Mouse (Mus musculus): ENCODE results near the gene Arhgdig. TPM values are rescaled to one million over a fixed set of nuclear protein-coding genes. Genes with fewer than 3 reads are reported as not detected.
A peak's percentile ranks its signal among the peaks of the same experiment; 100 is the strongest.

The Arhgdig gene
- under 1 TPM; 0.56 to 0.81 TPM for total RNA-seq (2021)
- long read RNA-seq, experiment 1, partial matches to known transcripts, result 0 of 3 reads
- long read RNA-seq, experiment 1, other reads (novel, unspliced or antisense), result 0 of 3 reads
- long read RNA-seq, experiment 2, partial matches to known transcripts, result 0 of 1 reads
- long read RNA-seq, experiment 2, other reads (novel, unspliced or antisense), result 0 of 1 reads

GRCm38 (mm10) chr17:26207686-26208085 is at the start of gene Arhgdig:
Arhgdig (minus strand) TSS chr17:26207786.
- DNase-seq, result no peak
- intact Hi-C loops (cut with DNase I), result no loop called here

GRCm38 (mm10) chr17:26255313-26255712 is 47.7 kb upstream of the Arhgdig start:
- intact Hi-C loops (cut with DNase I), result loop anchor here (10.0 kb wide), 1 partner anchor 949 kb away; the partner anchor contains the start of gene Lemd2
- DNase-seq, result no peak

GRCm38 (mm10) chr17:26253399-26253798 is 45.8 kb upstream of the Arhgdig start:
- no peak for DNase-seq
- intact Hi-C loops (cut with DNase I), result loop anchor here (10.0 kb wide), 1 partner anchor 951 kb away; the partner anchor contains the start of gene Lemd2

DNA sequence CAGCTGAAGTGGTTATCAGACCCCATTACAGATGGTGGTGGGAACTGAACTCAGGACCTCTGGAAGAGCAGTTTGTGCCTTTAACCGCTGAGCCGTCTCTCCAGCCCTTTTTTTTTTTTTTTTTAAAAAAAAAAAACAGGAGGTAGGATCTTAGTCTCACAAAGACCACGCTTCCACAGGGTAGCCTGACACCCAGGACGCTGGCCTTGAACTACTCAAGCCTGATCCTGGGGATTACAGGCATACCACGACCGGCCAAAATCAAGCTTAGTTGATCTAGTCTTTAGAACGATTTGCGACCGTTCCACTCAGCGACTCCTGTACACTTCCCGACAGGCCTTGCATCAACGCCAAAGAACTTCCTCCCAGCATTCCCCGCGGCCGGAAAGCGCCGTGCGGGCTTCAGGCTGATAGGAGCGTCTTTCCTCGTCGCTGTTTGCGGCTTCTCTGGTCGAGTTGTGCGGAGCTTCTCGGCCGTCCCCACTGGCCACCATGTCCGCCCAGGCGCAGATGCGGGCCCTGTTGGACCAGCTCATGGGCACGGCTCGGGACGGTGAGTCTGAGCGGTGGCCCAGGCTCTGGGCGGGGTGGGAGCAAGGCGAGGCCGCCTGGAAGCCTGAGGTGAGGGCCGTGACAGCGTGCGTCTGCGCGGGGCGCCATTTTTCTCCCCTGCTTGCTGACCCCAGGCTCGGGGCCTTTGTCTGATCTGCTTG is 45.1 kb upstream of the Arhgdig start, which contains the start of gene Luc7l:
Luc7l (plus strand) TSS at position 358 of the 713 bp plus-strand sequence.
- peak; percentile 90 to 94 for DNase-seq
- intact Hi-C loops (cut with DNase I), result loop anchor here (10.0 kb wide), 1 partner anchor 952 kb away; the partner anchor contains the start of gene Lemd2

GRCm38 (mm10) chr17:26251886-26252538 is 44.4 kb upstream of the Arhgdig start:
- intact Hi-C loops (cut with DNase I), result loop anchor here (10.0 kb wide), 1 partner anchor 953 kb away; the partner anchor contains the start of gene Lemd2
- DNase-seq, result no peak

GRCm38 (mm10) chr17:26244101-26244841 is 36.7 kb upstream of the Arhgdig start, which contains the start of gene Fam234a:
Fam234a (minus strand) TSS chr17:26244242.
- intact Hi-C loops (cut with DNase I), result loop anchor here (5.0 kb wide), 1 partner anchor 122 kb away; the partner anchor contains the start of gene Mrpl28
- peak; percentile 94 to 96 for DNase-seq

GRCm38 (mm10) chr17:26243471-26244100 is 36.0 kb upstream of the Arhgdig start:
- intact Hi-C loops (cut with DNase I), result loop anchor here (2.0 to 5.0 kb wide), 2 partner anchors 105 to 121 kb away; partner anchors contain the start of genes Axin1 and Mrpl28
- DNase-seq, result peak; percentile 66 to 75

DNA sequence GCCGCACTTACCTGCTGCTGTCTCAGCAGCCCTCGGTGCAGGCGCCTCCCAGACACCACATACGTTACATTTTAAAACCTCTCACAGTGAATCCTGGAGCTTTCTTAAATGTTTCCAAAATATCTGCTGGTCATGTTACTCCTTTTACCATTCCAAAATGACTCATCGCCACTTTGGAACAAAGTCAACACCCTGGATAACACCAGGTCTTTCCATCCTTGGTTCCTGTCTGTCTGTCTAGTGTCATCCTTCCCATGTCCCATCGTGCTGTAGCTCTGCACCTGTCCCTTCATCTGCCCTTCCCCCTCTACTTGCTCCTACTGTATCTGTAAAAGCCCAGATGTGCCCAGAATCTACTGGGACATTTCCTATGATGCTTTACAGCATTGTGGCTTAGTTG is 33.4 kb upstream of the Arhgdig start:
- intact Hi-C loops (cut with DNase I), result loop anchor here (5.0 kb wide), 1 partner anchor 119 kb away; the partner anchor contains the start of gene Mrpl28
- DNase-seq, result no peak

DNA sequence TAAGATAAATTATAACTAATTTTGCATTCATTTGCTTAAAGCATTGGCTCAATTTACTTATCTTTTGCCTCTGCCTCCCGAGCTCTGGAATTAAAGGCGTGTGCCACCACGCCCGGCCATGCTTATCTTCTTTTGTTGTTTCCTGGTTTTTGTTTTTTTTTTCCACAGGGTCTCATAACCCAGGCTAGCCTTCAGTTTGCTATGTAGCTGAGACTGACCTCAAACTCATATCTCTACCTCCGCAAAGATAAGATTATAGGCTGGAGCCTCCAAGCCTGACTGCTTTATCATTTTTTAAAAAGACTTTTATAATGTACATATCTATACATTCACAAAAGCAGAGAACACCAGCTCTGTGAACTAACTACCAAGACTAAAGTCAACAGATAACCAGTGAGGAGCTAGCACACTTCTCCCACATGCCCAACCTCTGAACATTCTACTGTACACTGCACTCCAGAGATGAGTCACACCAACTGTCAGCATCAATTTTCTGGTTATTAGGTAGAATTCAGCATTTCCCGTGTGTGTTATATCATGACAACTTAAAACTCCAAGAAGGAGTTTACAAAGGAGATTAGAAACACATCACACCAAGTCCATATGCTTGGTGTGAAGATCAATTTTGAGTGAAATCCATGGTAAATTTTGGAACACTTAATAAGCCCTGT is 32.7 kb upstream of the Arhgdig start:
- intact Hi-C loops (cut with DNase I), result loop anchor here (5.0 kb wide), 1 partner anchor 118 kb away; the partner anchor contains the start of gene Mrpl28
- DNase-seq, result no peak

DNA sequence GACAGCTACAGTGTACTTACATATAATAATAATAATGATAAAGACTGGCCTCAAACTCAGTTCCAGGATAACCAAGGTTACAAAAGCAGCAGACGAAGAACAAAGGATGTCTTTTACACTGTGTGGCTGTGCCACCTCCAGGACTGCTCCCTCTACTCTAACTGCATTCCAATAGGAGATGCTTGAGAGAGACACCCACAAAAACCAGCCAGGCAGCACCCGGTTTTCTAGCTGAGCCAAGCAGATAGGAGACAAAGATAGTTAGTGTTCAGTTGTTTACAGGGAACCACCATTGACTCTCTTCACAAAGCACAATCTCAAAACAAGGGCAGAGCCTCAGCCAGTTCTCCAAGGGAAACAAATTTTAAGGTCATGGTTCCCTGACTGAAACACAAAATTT is 32.0 kb upstream of the Arhgdig start:
- intact Hi-C loops (cut with DNase I), result no loop called here
- DNase-seq, result no peak

GRCm38 (mm10) chr17:26237667-26238066 is 30.1 kb upstream of the Arhgdig start:
- DNase-seq, result no peak
- intact Hi-C loops (cut with DNase I), result no loop called here

DNA sequence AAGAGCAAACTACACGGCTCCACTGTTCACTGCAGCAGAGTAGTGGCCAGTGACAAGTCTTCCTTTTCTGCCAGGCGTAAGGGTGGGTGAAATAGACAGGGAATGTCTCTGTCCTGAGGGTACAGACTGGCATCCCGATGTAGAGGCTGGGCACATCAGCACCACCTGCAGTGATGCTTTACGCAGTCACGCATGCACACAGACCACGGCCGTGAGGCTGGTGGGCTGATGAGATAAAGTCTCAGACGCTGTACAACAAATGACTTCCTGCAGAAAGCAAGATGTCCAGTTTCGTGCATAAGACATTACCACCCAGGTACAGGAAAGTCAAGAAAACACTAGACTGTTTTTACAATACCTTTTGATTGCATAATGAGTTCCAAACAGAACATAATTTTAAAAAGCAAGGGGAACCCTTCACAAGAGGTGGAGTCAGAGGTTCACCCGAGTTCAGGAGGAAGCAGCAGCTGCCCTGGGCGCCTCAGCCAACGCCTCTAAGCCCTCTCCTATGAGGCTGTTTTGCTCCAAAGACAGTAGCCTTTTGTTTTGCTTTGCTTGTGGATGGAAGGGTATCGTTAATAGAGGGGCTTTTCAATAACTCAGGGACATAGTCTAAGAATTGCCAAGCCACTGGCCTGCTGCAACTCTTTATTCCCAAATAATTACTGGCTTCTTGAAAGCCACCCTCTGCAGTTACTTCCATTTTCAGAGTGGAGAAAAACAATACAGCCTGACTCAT is 27.7 kb upstream of the Arhgdig start:
- peak in 1 of 2 experiments; percentile 31 for DNase-seq

GRCm38 (mm10) chr17:26234386-26234785 is 26.8 kb upstream of the Arhgdig start:
- DNase-seq, result no peak
- intact Hi-C loops (cut with DNase I), result no loop called here

More for the DNA sequence above, 27.7 kb upstream of the Arhgdig start:
- intact Hi-C loops (cut with DNase I), result no loop called here

- intact Hi-C loops (cut with DNase I), result no loop called here
- DNase-seq, result no peak
Measured at GRCm38 (mm10) chr17:26232863-26233262, 25.3 kb upstream of the Arhgdig start.

GRCm38 (mm10) chr17:26231156-26231555 is 23.6 kb upstream of the Arhgdig start:
- intact Hi-C loops (cut with DNase I), result no loop called here
- DNase-seq, result no peak

GRCm38 (mm10) chr17:26229776-26230175 is 22.2 kb upstream of the Arhgdig start:
- intact Hi-C loops (cut with DNase I), result no loop called here
- no peak for DNase-seq

DNA sequence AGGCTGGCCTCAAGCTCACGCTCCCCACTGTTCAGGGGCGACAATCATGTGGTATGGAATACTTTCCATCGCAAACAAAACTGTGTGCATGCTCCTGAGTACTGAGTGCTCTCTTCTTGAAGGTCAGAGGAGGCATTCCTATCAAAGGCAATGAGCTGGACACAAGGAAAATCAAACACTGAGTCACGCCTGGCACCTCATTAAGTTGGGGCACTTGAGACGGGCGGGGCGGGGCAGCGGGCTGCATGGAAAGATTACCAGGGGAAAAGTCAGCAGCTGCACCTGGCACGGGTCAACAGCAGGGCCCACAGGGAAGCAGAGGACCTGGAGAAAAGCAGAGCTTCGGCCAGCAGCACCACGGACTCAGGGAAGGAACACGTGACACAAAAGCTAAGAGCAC is 17.6 kb upstream of the Arhgdig start:
- DNase-seq, result no peak
- intact Hi-C loops (cut with DNase I), result no loop called here

GRCm38 (mm10) chr17:26221508-26221907 is 13.9 kb upstream of the Arhgdig start:
- DNase-seq, result no peak

More at GRCm38 (mm10) chr17:26221508-26221907, 13.9 kb upstream of the Arhgdig start:
- intact Hi-C loops (cut with DNase I), result no loop called here

Data from heart, postnatal 14 days (tissue).